Mouse (Mus musculus) ES-Bruce4 (cell line): ENCODE results near the gene Clrn1.

Experiments
- CTCF ChIP-seq: IDR thresholded peaks from one replicate; pipeline ENCODE4 v1.8.1; 2011; ENCODE audit warnings: low read depth, low read length
- EP300 ChIP-seq: IDR thresholded peaks from 2 replicates; pipeline ENCODE4 v1.6.1; 2011; ENCODE audit warnings: low read depth, low read length; ENCODE audit not compliant: insufficient read depth

DNA sequence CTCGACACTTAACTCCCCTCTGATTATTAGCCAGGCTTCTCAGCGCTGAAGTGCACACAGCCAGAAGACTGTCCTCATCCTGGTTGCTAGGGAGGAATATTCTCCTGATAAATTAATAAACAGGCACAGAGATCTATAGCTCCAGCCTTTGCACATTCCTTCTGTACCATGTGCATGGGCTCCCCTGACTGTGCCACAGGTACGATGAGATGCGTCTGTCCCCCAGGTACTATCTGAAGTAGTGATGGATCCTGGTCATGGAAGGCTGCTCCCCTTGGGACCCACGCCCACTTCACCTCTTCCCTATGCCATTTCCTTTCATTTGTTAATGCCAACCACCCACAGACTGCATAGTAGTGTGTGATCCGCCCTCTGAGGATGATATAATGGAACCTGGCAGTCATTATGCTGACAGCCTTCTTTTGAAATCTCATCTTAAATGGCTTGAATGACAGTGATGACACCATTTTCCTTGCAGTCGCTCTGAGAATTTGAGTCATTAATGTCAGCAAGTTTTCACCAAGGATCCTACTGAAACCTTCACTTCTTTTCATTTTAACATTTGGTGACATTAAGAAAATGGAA lies 3.1 kb upstream of the Clrn1 start:
- TF ChIP-seq CTCF, result no peak
- no peak for TF ChIP-seq EP300
